Mouse (Mus musculus): ENCODE data around the gene Hpn. TPM values are rescaled to one million over a fixed set of nuclear protein-coding genes. Genes with fewer than 3 reads are reported as not detected.

Hpn gene
- 1 to 10 TPM; 2.6 to 3.3 TPM for total RNA-seq (2023)

DNA sequence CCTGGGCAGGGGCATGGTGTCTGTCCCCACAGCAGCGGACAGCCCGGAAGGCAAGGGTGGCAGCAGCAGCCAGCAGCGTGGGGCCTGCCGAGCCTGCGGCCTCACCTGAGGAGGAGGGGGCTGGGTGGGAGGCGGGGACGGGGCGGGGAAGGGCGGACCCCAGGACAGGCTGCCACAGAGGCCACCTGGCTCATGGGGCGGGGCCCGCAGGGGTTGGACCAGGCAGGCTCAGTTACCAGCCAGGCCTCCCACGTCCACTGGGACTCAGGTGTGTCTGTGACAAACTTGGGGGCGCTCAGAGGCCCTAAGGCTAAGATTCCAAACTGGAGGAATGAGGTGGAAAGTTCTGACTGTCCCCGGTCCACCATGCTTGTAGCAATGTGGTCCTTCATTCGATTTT lies at the start of gene Hpn:
TSS of gene Hpn (minus strand) at position 109 of the 400 bp plus-strand sequence.

DNA sequence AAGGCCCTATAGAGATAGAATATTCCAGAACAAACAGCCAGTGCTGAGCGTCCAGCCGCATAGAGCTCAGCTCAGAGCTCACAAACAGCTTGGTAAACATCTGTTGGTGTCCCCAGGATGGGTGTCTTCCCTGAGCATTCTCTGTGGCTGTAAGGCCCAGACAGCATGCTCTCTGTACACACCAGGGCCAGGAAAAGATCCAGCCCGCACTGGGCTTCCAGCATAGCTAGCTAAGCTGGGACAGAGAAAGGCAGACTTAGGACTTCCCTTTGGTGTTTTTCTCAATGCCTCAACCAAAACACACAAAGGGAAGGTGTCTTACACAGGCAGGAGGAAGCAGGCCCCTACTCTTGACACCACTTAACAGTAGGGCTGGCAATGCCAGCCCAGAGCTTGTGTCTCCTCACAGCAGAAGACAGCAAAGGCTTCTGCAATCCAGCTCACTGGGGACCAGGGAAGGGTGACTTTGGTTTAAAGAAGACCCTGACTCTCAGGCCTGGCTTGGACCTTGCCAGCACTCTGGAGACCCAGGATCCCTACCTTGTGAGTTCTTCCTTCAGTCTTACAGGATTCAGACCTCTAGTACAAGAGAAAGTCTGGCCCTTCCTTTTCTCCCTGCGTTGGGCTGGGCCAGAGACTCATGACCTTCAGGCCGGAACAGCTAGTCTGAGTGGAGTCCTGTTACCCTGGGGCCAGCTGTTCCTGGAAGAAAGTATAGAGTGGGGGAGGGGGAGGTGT lies 40.4 kb upstream of the Hpn start, which contains the start of gene Gramd1a:
TSS of gene Gramd1a (minus strand) at position 601 of the 738 bp plus-strand sequence.

DNA sequence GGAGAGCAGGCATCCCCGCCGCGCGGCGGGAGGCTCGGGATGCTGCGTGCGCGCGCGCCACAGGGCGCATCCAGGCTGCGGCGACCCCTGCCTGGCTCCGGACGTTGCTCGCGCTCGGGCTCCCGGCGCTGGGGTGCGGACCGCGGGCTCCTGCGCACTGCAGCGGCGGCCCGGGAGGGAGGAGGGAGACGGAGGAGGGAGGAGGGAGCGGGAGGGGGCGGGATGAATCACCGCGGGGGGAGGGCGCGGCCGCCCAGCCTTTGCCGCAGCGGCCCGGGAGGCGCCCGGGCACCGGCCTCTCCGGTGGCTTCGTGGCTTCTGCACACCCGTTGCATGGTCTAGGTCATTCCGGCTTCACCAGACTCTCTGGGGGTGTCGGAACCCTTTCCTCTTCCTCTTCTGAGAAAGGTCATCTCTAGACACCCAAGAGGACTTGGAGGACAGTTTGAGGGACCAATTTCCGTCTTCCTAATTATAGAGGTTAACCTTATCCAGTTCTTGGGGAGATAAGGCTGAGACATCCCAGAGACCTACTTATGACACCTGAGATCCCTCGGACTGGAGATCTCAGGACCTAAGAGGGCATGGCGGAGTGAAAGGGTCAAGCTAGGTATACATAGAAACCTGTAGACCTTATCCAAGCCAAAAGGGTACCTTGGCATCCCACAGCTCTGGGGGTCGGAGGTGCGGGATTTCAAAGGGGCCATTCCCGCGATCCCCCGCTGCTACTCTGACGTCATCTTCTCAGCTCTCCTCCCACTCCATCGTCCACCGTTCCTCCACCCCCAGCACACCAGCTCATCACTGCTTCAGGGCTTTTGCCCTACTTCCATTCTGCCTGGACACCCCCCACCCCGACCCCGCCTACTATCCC lies 12.0 kb upstream of the Hpn start, which contains the start of gene Scn1b:
TSS of gene Scn1b (minus strand) at position 153 of the 874 bp plus-strand sequence.

DNA sequence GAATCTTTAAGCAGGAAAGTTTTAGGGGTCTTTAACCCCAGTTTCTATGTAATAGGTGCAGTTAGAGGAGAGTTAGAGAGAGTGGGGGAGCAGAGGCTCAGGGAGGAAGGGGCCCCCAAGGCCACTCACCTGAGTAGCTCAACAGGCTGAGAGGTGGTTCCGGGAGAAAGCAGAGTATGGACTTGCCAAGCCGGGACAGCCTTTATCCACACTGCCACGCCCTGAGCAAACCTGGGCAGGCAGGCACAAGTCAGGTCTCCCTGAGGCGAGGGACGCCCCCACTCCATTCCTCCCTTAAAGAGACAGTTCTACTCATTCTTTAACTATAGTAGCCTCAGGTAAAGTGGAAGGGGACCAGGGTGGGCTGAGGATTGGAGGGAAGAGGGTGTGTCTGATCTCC lies 38.6 kb downstream of the Hpn start, which contains the start of gene Fxyd3:
TSS of gene Fxyd3 (minus strand) at position 213 of the 400 bp plus-strand sequence.

GRCm38 (mm10) chr7:31059108-31059507 lies 56.0 kb downstream of the Hpn start, which contains the start of gene Lgi4:
Gene Lgi4 (plus strand): TSS chr7:31059342.

DNA sequence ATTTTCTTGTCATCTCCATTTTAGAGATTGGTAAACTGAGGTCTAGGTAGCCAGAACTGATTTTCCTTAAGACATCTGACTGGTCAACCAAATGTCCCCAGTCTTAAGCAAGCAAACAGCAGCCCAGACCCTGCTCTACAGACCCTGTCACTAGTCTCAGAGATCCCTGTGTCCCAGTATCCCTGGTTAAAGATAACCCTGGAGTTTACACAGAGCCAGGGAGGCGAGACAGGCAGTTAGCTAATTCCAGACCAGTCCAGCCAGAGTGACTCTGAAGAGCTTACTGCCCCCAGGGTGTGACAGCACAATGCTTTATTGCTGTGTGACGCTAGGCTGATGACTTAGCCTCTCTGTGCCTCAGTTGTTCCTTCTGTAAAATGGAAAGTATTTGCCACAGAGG lies 58.0 kb downstream of the Hpn start, which contains the start of gene Fxyd1:
TSS of gene Fxyd1 (minus strand) at position 129 of the 400 bp plus-strand sequence.

GRCm38 (mm10) chr7:31051321-31052021 lies 63.6 kb downstream of the Hpn start, which contains the start of gene Fxyd7:
Gene Fxyd7 (minus strand): TSS chr7:31051467.

Other genes starting within 250 kb of the Hpn start
- 1 to 10 TPM; 2.2 to 3.4 TPM for gene Cd22, start 234.9 kb downstream of the Hpn start, total RNA-seq (2023)
- 1 to 10 TPM; 1.3 to 1.6 TPM for gene Mag, start 200.4 kb downstream of the Hpn start, total RNA-seq (2023)
- gene Hamp2, start 190.6 kb downstream of the Hpn start, total RNA-seq (2023): not detected
- not detected for gene Hamp, start 171.3 kb downstream of the Hpn start, total RNA-seq (2023)
- 100 to 1,000 TPM; 119 to 124 TPM for gene Usf2, start 158.5 kb downstream of the Hpn start, total RNA-seq (2023)
- gene Lsr, start 141.8 kb downstream of the Hpn start, total RNA-seq (2023): 1 to 10 TPM; 2.5 to 3.2 TPM
- under 1 TPM; 0.46 to 0.72 TPM for gene Fam187b, start 141.5 kb downstream of the Hpn start, total RNA-seq (2023)
- 100 to 1,000 TPM; 644 to 721 TPM for gene Fxyd5, start 72.8 kb downstream of the Hpn start, total RNA-seq (2023)
- gene Fxyd7, start 63.8 kb downstream of the Hpn start, total RNA-seq (2023): not detected
- not detected for gene Fxyd1, start 58.1 kb downstream of the Hpn start, total RNA-seq (2023)
- not detected for gene Lgi4, start 55.9 kb downstream of the Hpn start, total RNA-seq (2023)
- not detected for gene Fxyd3, start 38.6 kb downstream of the Hpn start, total RNA-seq (2023)
- gene Scn1b, start 11.7 kb upstream of the Hpn start, total RNA-seq (2023): 1 to 10 TPM; 4.1 to 5.5 TPM
- 100 to 1,000 TPM in 1 of 2 experiments, 10 to 100 TPM in 1; 91.2 to 105 TPM for gene Gramd1a, start 40.6 kb upstream of the Hpn start, total RNA-seq (2023)
- gene Scgb2b2, start 175.2 kb upstream of the Hpn start, total RNA-seq (2023): not detected
- not detected for gene Scgb1b2, start 176.5 kb upstream of the Hpn start, total RNA-seq (2023)
- gene Scgb2b3, start 246.8 kb upstream of the Hpn start, total RNA-seq (2023): not detected